Mouse (Mus musculus): ENCODE measurements at regions not wholly inside any gene's neighbourhood (a gene's known extent, or its start where the extent isn't known, plus 50 kb on each side); places are given as distances from the start of the nearest gene placed in this dataset.
"Not testable (repeated sequence)": the region's sequence is repeated elsewhere in the genome, so short reads cannot be mapped to it uniquely, and the experiment has no call there.

GRCm38 (mm10) chr3:147802546-147802945 lies 950.4 kb downstream of the Ttll7 start:
- no peak for DNase-seq

- no peak for DNase-seq
These were observed 944.4 kb downstream of the Ttll7 start for GRCm38 (mm10) chr3:147796524-147796923.

DNA sequence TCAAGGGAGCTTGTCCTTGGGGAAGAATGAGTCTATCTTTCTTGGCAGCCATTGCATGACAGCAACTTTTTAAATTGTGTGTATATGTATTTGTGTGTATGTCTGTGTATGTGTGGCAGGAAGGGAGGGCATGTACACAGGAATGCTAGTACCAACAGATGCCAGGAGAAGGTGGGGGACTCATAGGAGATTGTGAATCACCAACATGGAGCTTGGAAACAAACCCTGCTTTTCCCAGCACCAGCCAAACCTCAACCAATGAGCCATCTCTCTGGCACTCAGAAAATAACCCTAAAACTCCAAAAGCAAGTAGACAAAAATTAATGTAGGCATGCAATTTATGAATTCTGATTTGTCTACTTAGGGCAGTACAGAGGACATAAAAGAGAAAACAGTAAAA lies 942.9 kb downstream of the Ttll7 start:
- DNase-seq, result no peak

DNA sequence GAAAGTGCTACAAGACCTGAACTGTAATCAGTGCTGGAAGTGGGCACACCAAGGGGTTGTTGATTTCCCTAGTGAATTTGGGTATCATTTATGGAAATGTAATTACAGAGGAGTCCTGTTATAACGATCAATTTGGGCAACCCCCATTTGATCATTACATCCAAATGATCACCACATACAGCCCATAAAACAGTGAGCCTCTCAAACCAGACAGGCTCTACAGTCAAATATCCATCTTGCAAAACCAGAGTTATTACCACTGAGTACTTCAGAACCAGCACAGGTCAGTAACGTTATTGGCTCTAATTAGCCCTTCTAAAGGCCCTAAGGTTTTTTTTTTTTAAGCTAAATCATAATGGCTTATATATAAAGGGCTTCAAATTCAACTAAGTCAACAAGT lies 934.4 kb downstream of the Ttll7 start:
- DNase-seq, result no peak

DNA sequence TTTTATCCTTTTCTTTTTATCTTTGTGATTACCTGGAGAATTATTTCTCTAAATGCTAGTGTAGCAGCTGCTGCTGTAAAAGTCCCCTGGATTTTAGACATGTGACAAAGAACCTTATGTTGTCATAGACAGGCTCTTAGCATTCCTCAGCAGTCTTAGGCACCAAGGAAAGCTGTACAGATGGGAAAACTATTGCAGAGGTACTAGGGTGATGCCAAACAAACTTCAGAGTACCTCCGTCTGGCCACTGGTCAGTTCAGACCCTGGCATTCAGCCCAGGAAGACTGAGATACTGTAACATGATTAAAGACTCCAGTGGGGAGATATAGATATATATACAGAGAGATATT lies 898.6 kb downstream of the Ttll7 start:
- DNase-seq, result no peak

- no peak for DNase-seq
These were observed 898.0 kb downstream of the Ttll7 start for GRCm38 (mm10) chr3:147749939-147750841.

DNA sequence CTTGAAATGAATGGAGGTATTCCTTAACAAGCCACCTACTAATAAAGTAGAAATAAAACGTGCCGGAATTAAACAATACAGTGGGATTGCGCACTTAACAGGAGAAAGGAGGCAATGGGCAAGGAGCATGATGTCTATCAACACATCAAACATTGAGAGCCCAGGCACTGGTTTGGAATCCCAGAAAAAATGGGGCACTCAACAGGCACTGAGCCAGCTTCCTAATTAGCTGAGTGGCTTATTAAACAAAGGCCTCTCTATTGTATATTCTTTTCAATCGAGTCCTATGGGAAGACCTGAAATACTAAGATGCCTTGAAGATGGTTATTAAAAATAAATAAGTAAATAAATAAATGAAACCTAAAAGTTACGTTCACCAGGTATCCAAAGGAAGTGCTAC lies 897.3 kb downstream of the Ttll7 start:
- DNase-seq, result no peak

GRCm38 (mm10) chr3:147736673-147737439 lies 884.7 kb downstream of the Ttll7 start:
- no peak for DNase-seq

DNA sequence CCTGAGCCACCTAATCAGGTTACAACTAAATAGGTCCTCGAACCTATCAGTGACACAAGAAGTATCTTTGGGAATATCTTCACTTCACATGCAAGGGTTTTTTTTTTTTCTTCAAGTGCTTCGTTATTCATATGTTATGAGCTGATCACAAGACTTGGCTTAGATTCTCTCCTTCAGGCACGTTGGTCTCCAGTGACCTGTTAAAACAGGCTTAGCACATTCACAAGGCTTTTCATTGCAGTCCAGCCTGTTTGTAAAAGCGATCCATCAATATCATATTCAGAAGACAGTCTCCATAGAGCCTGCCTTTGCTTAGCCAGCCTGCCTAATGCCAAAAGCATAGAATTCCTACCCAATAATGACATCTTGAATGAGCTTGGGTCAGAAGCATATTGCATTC lies 864.2 kb downstream of the Ttll7 start:
- DNase-seq, result no peak

- DNase-seq, result no peak
These were observed 855.2 kb downstream of the Ttll7 start for GRCm38 (mm10) chr3:147707401-147707801.

- DNase-seq, result no peak
These were observed 831.6 kb downstream of the Ttll7 start for GRCm38 (mm10) chr3:147683730-147684129.

GRCm38 (mm10) chr3:147680299-147680698 lies 828.1 kb downstream of the Ttll7 start:
- no peak for DNase-seq

- no peak for DNase-seq
These were observed 810.4 kb downstream of the Ttll7 start for GRCm38 (mm10) chr3:147662572-147662971.

- no peak for DNase-seq
These were observed 800.7 kb downstream of the Ttll7 start for GRCm38 (mm10) chr3:147652849-147653248.

- DNase-seq, result not testable (repeated sequence)
These were observed 783.3 kb downstream of the Ttll7 start for GRCm38 (mm10) chr3:147635486-147635885.

DNA sequence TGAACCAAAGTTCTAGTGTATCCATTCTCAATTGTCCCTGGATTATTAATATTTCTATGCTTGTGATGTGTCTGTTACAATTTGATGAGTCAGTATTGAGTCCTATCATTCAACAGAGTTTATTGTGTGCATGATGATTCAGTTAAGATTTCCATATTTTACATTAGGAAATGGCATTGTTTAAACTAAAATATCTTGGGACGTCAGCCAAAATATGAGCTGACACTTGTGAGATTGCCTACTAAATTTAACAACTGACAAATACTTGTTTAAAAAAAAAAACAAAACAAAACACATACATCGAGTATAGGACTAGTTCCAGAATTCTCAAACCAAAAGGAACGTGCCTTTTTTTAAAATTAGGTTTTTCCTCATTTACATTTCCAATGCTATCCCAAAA lies 779.0 kb downstream of the Ttll7 start:
- no peak for DNase-seq

DNA sequence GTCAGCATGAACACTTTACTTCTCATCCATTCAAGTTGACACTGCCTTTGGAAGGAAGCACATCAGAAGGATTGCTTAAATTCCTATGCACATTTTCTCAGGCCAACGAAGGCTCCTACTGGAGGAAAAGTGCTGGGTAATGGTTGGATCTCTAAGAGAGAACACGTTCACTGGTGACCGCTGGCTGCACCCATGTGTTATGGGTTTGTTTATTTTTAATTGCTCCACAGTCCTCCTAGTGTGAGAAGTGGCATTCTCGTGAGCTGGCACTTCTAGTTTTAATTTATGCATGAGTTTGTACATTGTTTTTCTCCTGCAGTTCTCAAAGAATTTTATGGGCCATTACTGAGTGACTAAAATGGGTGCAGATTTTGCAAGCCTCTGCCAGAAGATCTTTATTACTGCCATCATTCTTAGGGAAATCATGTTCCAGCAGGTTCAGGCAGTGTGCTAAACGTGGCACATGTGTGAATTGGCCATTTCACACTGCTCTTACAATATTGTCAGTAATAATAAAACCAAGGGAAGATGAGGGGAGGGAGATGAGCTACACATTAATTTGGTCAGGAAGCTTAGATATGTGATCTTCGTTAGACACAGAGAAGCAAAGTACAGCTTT lies 731.6 kb downstream of the Ttll7 start:
- DNase-seq, result no peak

GRCm38 (mm10) chr3:147571850-147572249 lies 719.7 kb downstream of the Ttll7 start:
- no peak for DNase-seq

DNA sequence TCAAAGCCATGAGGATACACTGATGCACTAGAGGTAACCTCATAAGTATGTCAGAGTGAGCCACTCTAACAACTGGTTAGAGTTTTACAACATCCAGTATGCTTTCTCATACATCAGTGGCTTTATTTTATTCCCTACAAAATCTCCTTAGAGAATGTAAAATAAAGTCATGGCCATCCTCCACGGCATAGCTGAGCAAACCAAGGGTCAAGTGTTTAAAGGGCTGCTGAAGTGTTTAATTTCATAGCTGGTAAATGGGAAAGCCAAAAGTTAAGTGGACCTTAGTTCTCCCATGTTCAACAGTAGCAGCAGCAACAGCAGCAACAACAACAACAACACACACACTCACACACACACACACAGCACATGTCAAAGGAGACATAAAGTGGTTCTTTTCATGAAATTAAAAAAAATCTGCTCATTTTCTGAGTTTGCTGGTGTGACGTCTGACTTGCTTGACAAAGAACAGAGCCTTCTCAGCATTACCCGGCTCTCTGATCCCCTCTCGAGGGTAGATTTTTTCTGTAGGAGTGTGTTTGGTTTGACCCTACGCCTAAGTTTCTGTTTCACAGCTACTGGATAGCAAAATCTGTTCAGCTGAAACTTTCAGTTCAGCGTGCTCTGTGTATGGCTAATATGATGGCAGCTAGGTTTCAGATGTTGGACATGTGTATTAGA lies 693.3 kb downstream of the Ttll7 start:
- no peak for DNase-seq

- no peak for DNase-seq
These were observed 690.1 kb downstream of the Ttll7 start for GRCm38 (mm10) chr3:147542285-147542684.

- no peak for DNase-seq
These were observed 685.4 kb downstream of the Ttll7 start for GRCm38 (mm10) chr3:147537584-147537983.

GRCm38 (mm10) chr3:147532196-147532595 lies 680.0 kb downstream of the Ttll7 start:
- no peak for DNase-seq

DNA sequence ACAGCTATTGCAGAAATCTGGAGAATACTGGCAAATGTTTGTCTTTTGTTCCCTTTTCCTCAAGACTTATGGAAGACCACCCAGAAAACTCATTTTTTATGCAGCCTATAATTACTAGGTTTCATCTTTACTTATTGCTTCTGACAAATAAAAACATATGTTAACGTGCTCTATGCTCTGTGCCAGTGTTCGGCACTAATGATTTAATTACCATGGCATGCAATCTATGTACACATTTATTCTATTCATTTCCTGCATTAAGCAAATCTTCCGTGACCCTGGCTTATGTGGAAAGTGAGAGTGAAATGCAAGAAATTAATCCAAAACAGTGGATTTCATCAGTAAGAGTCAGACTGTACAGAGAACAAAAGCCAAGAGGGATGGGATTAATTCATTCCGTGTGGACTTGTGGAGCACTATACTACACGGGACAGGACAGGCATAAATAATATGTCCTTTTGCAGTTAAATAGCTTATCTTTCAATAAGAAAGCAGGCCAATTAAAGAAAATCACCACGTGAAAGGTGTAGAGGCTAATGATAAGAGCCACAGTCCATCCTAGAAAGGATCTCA lies 679.5 kb downstream of the Ttll7 start:
- no peak for DNase-seq

All from cerebellum, adult 11-12 months (tissue).